Mouse (Mus musculus) hindbrain, embryonic 11.5 days (tissue): ENCODE data around the gene Arhgef18. TPM values are rescaled to one million over a fixed set of nuclear protein-coding genes. Genes with fewer than 3 reads are reported as not detected.

Experiments used
- ATAC-seq: fragments of 200-750 bp; cut with Nextera tagmentation; 2 replicates; pipeline ENCODE4 v1.8.0; 2017; ENCODE audit warnings: mild to moderate bottlenecking, moderate TSS enrichment, moderate library complexity; ENCODE audit not compliant: low FRiP score
- DNase-seq: peaks from one replicate; pipeline ENCODE4 v3.0.0-alpha.2; 2015; ENCODE audit warnings: low spot score
- H3K27ac ChIP-seq: fragments of 300-500 bp; sonication (generic); 2 replicates; pipeline ENCODE4 v1.5.1; 2014; ENCODE audit warnings: mild to moderate bottlenecking, low read depth, low read length
- H3K27me3 ChIP-seq: fragments of 300-500 bp; sonication (generic); 2 replicates; pipeline ENCODE4 v1.6.1; 2014; ENCODE audit warnings: mild to moderate bottlenecking, low read length, moderate library complexity, mixed read lengths; ENCODE audit not compliant: control insufficient read depth, insufficient read depth
- H3K36me3 ChIP-seq: fragments of 300-500 bp; sonication (generic); 2 replicates; pipeline ENCODE4 v1.6.1; 2014; ENCODE audit warnings: mild to moderate bottlenecking, low read length, moderate library complexity, mixed read lengths; ENCODE audit not compliant: control insufficient read depth, insufficient read depth
- H3K4me1 ChIP-seq: fragments of 300-500 bp; sonication (generic); replicated peaks from 2 replicates; pipeline ENCODE4 v1.6.1; 2014; ENCODE audit warnings: low read length, mixed read lengths; ENCODE audit not compliant: control insufficient read depth, insufficient read depth
- H3K4me2 ChIP-seq: fragments of 300-500 bp; sonication (generic); replicated peaks from 2 replicates; pipeline ENCODE4 v1.6.1; 2014; ENCODE audit warnings: mild to moderate bottlenecking, low read depth, low read length
- H3K4me3 ChIP-seq: fragments of 300-500 bp; sonication (generic); 2 replicates; pipeline ENCODE4 v1.5.1; 2014; ENCODE audit warnings: low read depth, low read length
- H3K9ac ChIP-seq: fragments of 300-500 bp; sonication (generic); 2 replicates; pipeline ENCODE4 v1.6.1; 2014; ENCODE audit warnings: low read depth, low read length
- H3K9me3 ChIP-seq: fragments of 300-500 bp; sonication (generic); 2 replicates; pipeline ENCODE4 v1.6.1; 2016; ENCODE audit warnings: low read length; ENCODE audit not compliant: control insufficient read depth
- WGBS: fragments of 180-500 bp; shearing (Covaris S2); extraction: QIAGEN DNeasy Blood & Tissue Kit; methylation state at CpG from one replicate; pipeline ENCODE4 v1.1.7; 2014; 5-methylcytosine and 5-hydroxymethylcytosine counted together
- polyA plus RNA-seq: library from polyadenylated mRNA; unstranded; fragments of >200 nt; fragmentation: Nextera tagmentation; extraction: Ambion mirVana; gene quantifications from 2 replicates; pipeline ENCODE4 v1.2.1, GENCODE M21; 2014

Gene Arhgef18
- polyA plus RNA-seq, result 9.2 and 10.9 TPM in 2 replicates

- H3K27me3 ChIP-seq, result no peaks in the 10 kb centered on the region
Measured at GRCm38 (mm10) chr8:3392771-3393710, at the start of gene Arhgef18. TSS of gene Arhgef18 (plus strand) at chr8:3393006.

DNA sequence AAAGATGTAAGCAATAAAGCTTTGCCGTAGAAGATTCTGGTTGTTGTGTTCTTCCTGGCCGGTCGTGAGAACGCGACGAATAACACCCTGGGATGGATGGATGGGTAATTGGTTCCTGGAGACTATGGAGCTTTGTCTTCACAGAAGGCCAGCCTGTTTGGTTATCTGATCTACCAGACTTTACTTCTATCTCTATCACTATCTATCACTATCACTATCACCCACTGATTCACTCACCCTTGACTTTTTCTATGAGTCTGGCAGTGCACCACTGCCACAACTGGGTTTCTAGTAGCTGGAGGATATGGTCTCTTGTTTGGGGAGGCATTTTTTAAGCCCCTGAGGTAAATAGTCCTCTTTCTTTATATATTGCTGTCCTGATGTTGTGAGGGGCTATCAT is 47.5 kb upstream of the Arhgef18 start:
- ATAC-seq (no peak), DNase-seq (no peak)
- 94% methylated on average over 6 of the region's 6 CpGs for WGBS
- H3K4me3 ChIP-seq, result no peak overlapping the region
- H3K4me2 ChIP-seq, result no peak overlapping the region
- H3K9ac ChIP-seq, result no peak overlapping the region
- H3K36me3 ChIP-seq, result no peaks in the 10 kb centered on the region
- no peaks in the 10 kb centered on the region for H3K9me3 ChIP-seq
- no peak overlapping the region for H3K27ac ChIP-seq
- no peaks in the 10 kb centered on the region for H3K4me1 ChIP-seq
- no peaks in the 10 kb centered on the region for H3K27me3 ChIP-seq

More at GRCm38 (mm10) chr8:3392771-3393710, at the start of gene Arhgef18:
- H3K27ac ChIP-seq, result no peak within 1 kb of the TSS
- peak; percentile 89 for DNase-seq
- 1% methylated on average over 48 of the region's 48 CpGs for WGBS
- no peaks in the 10 kb centered on the region for H3K9me3 ChIP-seq
- H3K4me2 ChIP-seq, result peak within 1 kb of the TSS; percentile 66
- peak within 1 kb of the TSS; percentile 70 for H3K9ac ChIP-seq
- H3K36me3 ChIP-seq, result no peaks in the 10 kb centered on the region
- H3K4me3 ChIP-seq, result peak within 1 kb of the TSS; percentile 66
- ATAC-seq, result peak; percentile 97
- peaks cover 2% of the 10 kb centered on the region for H3K4me1 ChIP-seq

- Histone ChIP-seq H3K9ac (no peak overlapping the region), H3K27me3 (no peaks in the 10 kb centered on the region), H3K36me3 (no peaks in the 10 kb centered on the region), H3K4me1 (no peaks in the 10 kb centered on the region), H3K4me2 (no peak overlapping the region), H3K27ac (no peak overlapping the region), H3K4me3 (no peak overlapping the region), H3K9me3 (no peaks in the 10 kb centered on the region)
- ATAC-seq (no peak), DNase-seq (no peak)
- 83% methylated on average over 5 of the region's 5 CpGs for WGBS
Measured at GRCm38 (mm10) chr8:3346691-3347413, 46.0 kb upstream of the Arhgef18 start.

GRCm38 (mm10) chr8:3348142-3348823 is 44.5 kb upstream of the Arhgef18 start:
- WGBS, result 50% methylated on average over 13 of the region's 13 CpGs
- Histone ChIP-seq H3K4me1 (no peaks in the 10 kb centered on the region), H3K9me3 (no peaks in the 10 kb centered on the region), H3K36me3 (no peaks in the 10 kb centered on the region), H3K27ac (no peak overlapping the region), H3K9ac (no peak overlapping the region), H3K27me3 (no peaks in the 10 kb centered on the region), H3K4me3 (no peak overlapping the region), H3K4me2 (no peak overlapping the region)
- ATAC-seq (no peak), DNase-seq (no peak)

DNA sequence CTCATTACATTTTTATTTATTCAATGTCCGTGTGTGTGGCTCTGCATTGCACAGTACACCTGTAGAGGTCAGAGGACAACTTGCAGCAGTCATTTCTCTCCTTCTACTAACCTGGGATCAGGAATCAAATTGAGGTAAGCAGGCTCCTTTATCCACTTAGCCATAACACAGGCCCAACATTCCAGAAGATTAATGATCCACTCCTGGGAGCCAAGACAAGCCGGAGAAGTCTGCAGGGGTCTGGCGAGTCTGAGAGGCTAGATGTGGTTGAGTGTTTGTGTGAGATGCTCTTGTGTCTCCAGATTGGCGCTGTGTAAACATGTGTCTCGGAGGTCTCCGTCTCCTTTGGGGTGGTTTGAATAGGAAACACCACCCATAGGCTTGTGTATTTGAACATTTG is 42.1 kb upstream of the Arhgef18 start:
- ATAC-seq (no peak), DNase-seq (no peak)
- H3K27ac ChIP-seq, result no peak overlapping the region
- 69% methylated on average over 6 of the region's 6 CpGs for WGBS
- no peaks in the 10 kb centered on the region for H3K27me3 ChIP-seq
- no peak overlapping the region for H3K4me3 ChIP-seq
- no peaks in the 10 kb centered on the region for H3K4me1 ChIP-seq
- H3K9ac ChIP-seq, result no peak overlapping the region
- H3K4me2 ChIP-seq, result no peak overlapping the region
- H3K36me3 ChIP-seq, result no peaks in the 10 kb centered on the region
- no peaks in the 10 kb centered on the region for H3K9me3 ChIP-seq

DNA sequence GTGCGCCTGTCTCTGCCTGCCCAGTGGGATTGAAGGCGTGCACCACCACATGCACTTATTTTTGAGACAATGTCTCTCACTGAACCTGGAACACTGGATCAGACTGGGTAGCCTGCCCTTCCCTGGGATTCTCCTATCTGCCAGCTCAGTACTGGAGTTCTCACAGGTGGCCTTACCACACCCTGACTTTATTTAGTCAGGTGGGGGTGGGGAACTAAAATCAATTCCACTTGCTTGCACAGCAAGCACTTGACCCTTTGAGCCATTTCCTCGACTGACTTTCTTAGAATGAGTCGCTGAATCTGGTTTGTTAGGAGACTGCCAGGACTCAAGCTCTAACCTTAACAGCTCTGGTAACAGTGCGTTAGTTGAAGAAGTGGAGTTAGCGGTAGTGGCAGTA is 40.1 kb upstream of the Arhgef18 start:
- no peaks in the 10 kb centered on the region for H3K27me3 ChIP-seq
- ATAC-seq (no peak), DNase-seq (no peak)
- no peaks in the 10 kb centered on the region for H3K4me1 ChIP-seq
- H3K4me3 ChIP-seq, result no peak overlapping the region
- 86% methylated on average over 6 of the region's 6 CpGs for WGBS
- H3K4me2 ChIP-seq, result no peak overlapping the region
- H3K36me3 ChIP-seq, result no peaks in the 10 kb centered on the region
- no peak overlapping the region for H3K9ac ChIP-seq
- H3K9me3 ChIP-seq, result no peaks in the 10 kb centered on the region
- H3K27ac ChIP-seq, result no peak overlapping the region

DNA sequence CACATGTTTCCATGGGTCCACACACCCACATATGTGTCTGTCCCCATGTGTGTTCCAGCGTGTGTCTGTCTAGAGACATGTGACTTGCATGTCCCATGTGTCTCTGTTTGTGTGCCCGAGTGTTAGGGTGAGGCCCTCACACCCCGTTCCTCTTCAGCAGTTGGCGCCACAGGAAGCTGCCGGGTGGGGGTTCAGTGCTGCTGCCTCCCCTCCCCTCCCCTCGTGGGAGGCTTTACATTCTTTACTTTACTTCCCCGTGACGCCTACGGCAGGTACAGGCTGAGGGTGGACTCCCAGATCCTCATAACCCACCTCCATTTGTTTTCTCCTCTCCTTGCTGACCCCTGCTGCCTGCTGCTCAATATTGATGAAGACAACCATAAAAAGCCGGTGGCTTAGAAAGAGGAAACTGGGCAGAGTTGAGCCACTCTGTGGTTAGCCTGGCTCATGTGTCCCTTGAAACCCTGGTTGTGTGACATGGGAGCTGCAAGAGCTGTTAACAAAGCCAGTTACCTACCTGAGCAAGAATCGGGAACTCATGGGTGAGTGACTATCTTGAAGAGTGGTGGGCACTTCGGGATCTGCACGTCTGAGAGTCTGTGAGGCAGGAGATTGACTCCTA is 39.5 kb upstream of the Arhgef18 start, which contains the start of gene A430078G23Rik:
A430078G23Rik (plus strand) TSS at position 227 of the 622 bp plus-strand sequence.
- WGBS, result 85% methylated on average over 13 of the region's 13 CpGs

DNA sequence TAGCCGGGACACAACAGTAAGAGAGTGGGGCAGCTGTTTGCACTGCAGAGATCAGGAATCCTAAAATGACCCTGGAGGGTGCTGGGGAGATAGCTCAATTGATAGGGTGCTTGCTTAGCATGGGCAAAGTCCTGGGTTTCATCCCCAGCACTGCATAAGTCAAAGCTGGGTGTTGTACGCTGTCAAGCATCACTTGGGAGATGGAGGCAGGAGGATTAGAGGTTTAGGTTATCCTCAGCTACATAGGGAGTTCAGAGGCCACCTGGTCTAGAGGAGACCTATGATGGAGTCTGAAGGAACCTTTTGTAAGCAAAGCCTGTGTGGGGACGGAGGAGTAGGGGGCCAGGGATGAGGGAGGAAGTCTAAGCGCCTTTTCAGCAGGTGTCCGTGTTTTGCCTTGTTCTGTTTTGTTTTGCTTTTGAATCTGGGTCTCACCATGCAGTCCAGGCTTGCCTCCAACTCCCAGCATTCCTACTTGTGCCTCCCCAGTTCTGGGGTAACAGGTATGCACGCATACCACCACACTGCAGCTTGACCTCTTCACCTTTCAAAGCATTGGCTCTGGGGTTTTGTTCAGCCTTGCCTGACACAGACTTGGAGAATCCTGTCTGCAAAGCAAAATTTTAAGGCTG is 38.9 kb upstream of the Arhgef18 start:
- DNase-seq (no peak), ATAC-seq (no peak)
- 74% methylated on average over 6 of the region's 6 CpGs for WGBS
- Histone ChIP-seq H3K9me3 (no peaks in the 10 kb centered on the region), H3K27me3 (no peaks in the 10 kb centered on the region), H3K4me1 (no peaks in the 10 kb centered on the region), H3K9ac (no peak overlapping the region), H3K36me3 (no peaks in the 10 kb centered on the region), H3K4me2 (no peak overlapping the region), H3K4me3 (no peak overlapping the region), H3K27ac (no peak overlapping the region)

More for the DNA sequence above, 39.5 kb upstream of the Arhgef18 start, which contains the start of gene A430078G23Rik:
- Histone ChIP-seq H3K9ac (no peak within 1 kb of the TSS), H3K4me3 (no peak within 1 kb of the TSS), H3K4me2 (no peak within 1 kb of the TSS), H3K36me3 (no peaks in the 10 kb centered on the region), H3K27me3 (no peaks in the 10 kb centered on the region), H3K27ac (no peak within 1 kb of the TSS), H3K9me3 (no peaks in the 10 kb centered on the region), H3K4me1 (no peaks in the 10 kb centered on the region)
- DNase-seq (no peak), ATAC-seq (no peak)
